Mouse (Mus musculus) neural tube, embryonic 12.5 days (tissue): ENCODE measurements at regions not wholly inside any gene's neighbourhood (a gene's known extent, or its start where the extent isn't known, plus 50 kb on each side); places are given as distances from the start of the nearest gene placed in this dataset.
A peak's percentile ranks its signal among the peaks of the same experiment; 100 is the strongest.

ENCODE experiments used
- ATAC-seq: fragments of 200-750 bp; cut with Nextera tagmentation; 2 replicates; pipeline ENCODE4 v1.8.0; 2017; ENCODE audit warnings: low read depth, mild to moderate bottlenecking, moderate TSS enrichment, moderate library complexity; ENCODE audit not compliant: low FRiP score
- H3K27ac ChIP-seq: fragments of 300-500 bp; sonication (generic); 2 replicates; pipeline ENCODE4 v1.5.1; 2016
- H3K27me3 ChIP-seq: fragments of 300-500 bp; sonication (generic); replicated peaks from 2 replicates; pipeline ENCODE4 v1.6.1; 2016; ENCODE audit warnings: mild to moderate bottlenecking
- H3K36me3 ChIP-seq: fragments of 300-500 bp; sonication (generic); 2 replicates; pipeline ENCODE4 v1.6.1; 2016; ENCODE audit warnings: mild to moderate bottlenecking
- H3K4me1 ChIP-seq: fragments of 300-500 bp; sonication (generic); 2 replicates; pipeline ENCODE4 v1.6.1; 2016
- H3K4me2 ChIP-seq: fragments of 300-500 bp; sonication (generic); replicated peaks from 2 replicates; pipeline ENCODE4 v1.6.1; 2016; ENCODE audit warnings: mild to moderate bottlenecking
- H3K4me3 ChIP-seq: fragments of 300-500 bp; sonication (generic); 2 replicates; pipeline ENCODE4 v1.5.1; 2016
- H3K9ac ChIP-seq: fragments of 300-500 bp; sonication (generic); 2 replicates; pipeline ENCODE4 v1.6.1; 2016; ENCODE audit warnings: mild to moderate bottlenecking
- H3K9me3 ChIP-seq: fragments of 300-500 bp; sonication (generic); 2 replicates; pipeline ENCODE4 v1.6.1; 2016; ENCODE audit warnings: mild to moderate bottlenecking
- WGBS: fragments of 180-500 bp; shearing (Covaris S2); methylation state at CpG from one replicate; pipeline ENCODE4 v1.1.7; 2016; 5-methylcytosine and 5-hydroxymethylcytosine counted together

- no peaks in the 10 kb centered on the region for H3K9me3 ChIP-seq
- no peak for ATAC-seq
- no peaks in the 10 kb centered on the region for H3K36me3 ChIP-seq
- H3K4me3 ChIP-seq = no peak overlapping the region
- H3K27me3 ChIP-seq = no peaks in the 10 kb centered on the region
- no peak overlapping the region for H3K9ac ChIP-seq
- no peak overlapping the region for H3K27ac ChIP-seq
- H3K4me2 ChIP-seq = peak overlapping the region; percentile 45
- WGBS = 15% methylated on average over 13 of the region's 13 CpGs
- H3K4me1 ChIP-seq = peaks cover 16% of the 10 kb centered on the region; the same call in 1 of the 2 replicates
These were observed 156.6 kb downstream of the Matn1 start for GRCm38 (mm10) chr4:131100796-131101156.

- H3K27ac ChIP-seq = no peak overlapping the region
- no peaks in the 10 kb centered on the region for H3K27me3 ChIP-seq
- no peak for ATAC-seq
- no peaks in the 10 kb centered on the region for H3K9me3 ChIP-seq
- H3K9ac ChIP-seq = no peak overlapping the region
- H3K4me3 ChIP-seq = no peak overlapping the region
- peaks cover 14% of the 10 kb centered on the region; the same call in 1 of the 2 replicates for H3K4me1 ChIP-seq
- 78% methylated on average over 4 of the region's 4 CpGs for WGBS
- no peak overlapping the region for H3K4me2 ChIP-seq
- H3K36me3 ChIP-seq = no peaks in the 10 kb centered on the region
These were observed 158.0 kb downstream of the Matn1 start for GRCm38 (mm10) chr4:131102163-131102562.

GRCm38 (mm10) chr4:131107127-131107857, 163.1 kb downstream of the Matn1 start:
- Histone ChIP-seq H3K27me3 (no peaks in the 10 kb centered on the region; the same call in 1 of the 2 replicates), H3K4me3 (no peak overlapping the region), H3K9me3 (no peaks in the 10 kb centered on the region), H3K9ac (no peak overlapping the region), H3K4me2 (no peak overlapping the region), H3K36me3 (no peaks in the 10 kb centered on the region), H3K4me1 (no peaks in the 10 kb centered on the region), H3K27ac (no peak overlapping the region)
- 61% methylated on average over 13 of the region's 13 CpGs for WGBS
- ATAC-seq = no peak

- Histone ChIP-seq H3K4me1 (no peaks in the 10 kb centered on the region), H3K4me3 (no peak overlapping the region), H3K9me3 (no peaks in the 10 kb centered on the region), H3K27me3 (no peaks in the 10 kb centered on the region; the same call in 1 of the 2 replicates), H3K36me3 (no peaks in the 10 kb centered on the region), H3K27ac (no peak overlapping the region), H3K4me2 (no peak overlapping the region), H3K9ac (no peak overlapping the region)
- ATAC-seq = no peak
- WGBS = 66% methylated on average over 6 of the region's 6 CpGs
These were observed 168.4 kb downstream of the Matn1 start for GRCm38 (mm10) chr4:131112536-131112935.

DNA sequence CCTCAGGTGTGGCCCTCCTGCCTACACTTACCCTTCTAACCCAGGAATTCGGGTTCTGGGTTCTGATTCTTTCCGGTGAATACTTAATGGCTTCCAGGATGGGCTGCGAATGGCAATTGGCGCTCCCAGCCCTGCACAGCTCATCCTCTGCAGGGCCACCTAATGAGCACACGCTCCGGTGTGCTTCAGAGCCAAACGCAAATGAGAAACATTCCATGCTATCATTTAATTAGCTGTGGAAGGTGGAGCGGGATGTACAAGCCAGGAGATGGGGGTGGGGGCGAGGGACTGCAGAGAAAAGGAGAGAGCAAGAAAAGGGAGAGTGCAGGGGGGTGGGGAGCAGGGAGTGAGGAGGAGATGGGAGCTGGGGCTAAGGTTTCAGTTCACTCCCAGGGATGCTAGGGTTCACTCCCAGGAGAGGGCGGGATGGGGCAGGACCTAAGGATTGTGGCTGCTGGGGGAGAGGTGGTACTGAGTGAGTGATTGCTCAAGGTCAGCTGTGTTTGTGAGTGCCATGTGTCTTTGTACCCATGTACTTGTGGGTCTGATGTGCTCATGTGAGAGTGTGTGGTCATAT, 169.6 kb downstream of the Matn1 start:
- 48% methylated on average over 10 of the region's 10 CpGs for WGBS
- Histone ChIP-seq H3K9ac (no peak overlapping the region), H3K27me3 (no peaks in the 10 kb centered on the region), H3K4me3 (no peak overlapping the region), H3K4me2 (no peak overlapping the region), H3K27ac (no peak overlapping the region), H3K9me3 (no peaks in the 10 kb centered on the region), H3K36me3 (no peaks in the 10 kb centered on the region), H3K4me1 (no peaks in the 10 kb centered on the region)
- no peak for ATAC-seq

DNA sequence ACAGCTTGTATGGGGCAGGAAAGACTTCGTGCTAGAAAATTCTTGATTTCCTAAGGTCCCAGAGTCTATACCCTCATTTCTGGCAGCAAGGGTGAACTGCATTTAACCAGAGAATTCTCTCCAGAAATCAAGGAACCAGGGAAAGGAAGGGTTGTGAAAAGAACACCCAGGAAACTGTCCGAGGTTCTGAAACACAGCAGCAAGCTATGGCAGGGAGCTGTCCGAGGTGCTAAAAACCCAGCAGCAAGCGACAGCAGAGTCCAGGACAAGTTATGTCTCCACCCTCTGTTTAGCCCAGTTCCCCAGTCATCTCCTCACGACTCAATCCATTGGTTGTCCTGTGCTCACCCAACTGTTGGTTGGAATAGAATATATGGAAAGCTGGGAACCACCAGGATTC, 171.1 kb downstream of the Matn1 start:
- H3K4me3 ChIP-seq = no peak overlapping the region
- no peaks in the 10 kb centered on the region for H3K36me3 ChIP-seq
- no peaks in the 10 kb centered on the region for H3K4me1 ChIP-seq
- no peak for ATAC-seq
- no peak overlapping the region for H3K4me2 ChIP-seq
- WGBS = 12% methylated on average over 5 of the region's 5 CpGs
- H3K27ac ChIP-seq = no peak overlapping the region
- no peaks in the 10 kb centered on the region for H3K27me3 ChIP-seq
- no peak overlapping the region for H3K9ac ChIP-seq
- no peaks in the 10 kb centered on the region for H3K9me3 ChIP-seq

DNA sequence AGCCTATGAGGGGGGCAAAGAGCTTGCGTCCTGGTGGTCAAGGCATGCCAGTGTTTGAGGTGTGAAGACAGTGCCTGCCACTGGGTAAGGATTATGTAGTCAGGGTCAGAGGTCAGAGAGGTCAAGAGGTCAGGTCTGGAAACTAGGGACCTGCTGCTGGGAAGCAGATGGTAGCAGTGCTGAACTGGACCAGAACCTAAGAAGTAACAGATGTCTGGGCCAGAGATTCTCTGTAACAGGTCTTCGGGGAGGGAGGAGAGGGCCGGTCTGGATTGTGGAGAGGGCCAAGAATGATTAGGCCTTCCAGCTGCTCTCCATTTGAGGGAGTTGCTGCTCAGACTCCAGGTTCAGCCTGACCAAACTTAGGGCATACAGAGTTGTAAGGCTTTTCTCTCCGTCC, 174.4 kb downstream of the Matn1 start:
- Histone ChIP-seq H3K4me2 (no peak overlapping the region), H3K27ac (no peak overlapping the region), H3K4me3 (no peak overlapping the region), H3K9me3 (no peaks in the 10 kb centered on the region), H3K4me1 (no peaks in the 10 kb centered on the region), H3K27me3 (no peaks in the 10 kb centered on the region), H3K36me3 (no peaks in the 10 kb centered on the region), H3K9ac (no peak overlapping the region)
- WGBS = 70% methylated on average over 4 of the region's 4 CpGs
- no peak for ATAC-seq

GRCm38 (mm10) chr4:131119621-131120020, 175.4 kb downstream of the Matn1 start:
- H3K9me3 ChIP-seq = no peaks in the 10 kb centered on the region
- no peak for ATAC-seq
- 82% methylated on average over 2 of the region's 2 CpGs for WGBS
- no peaks in the 10 kb centered on the region for H3K4me1 ChIP-seq
- no peaks in the 10 kb centered on the region for H3K27me3 ChIP-seq
- H3K9ac ChIP-seq = no peak overlapping the region
- H3K27ac ChIP-seq = no peak overlapping the region
- H3K36me3 ChIP-seq = no peaks in the 10 kb centered on the region
- H3K4me3 ChIP-seq = no peak overlapping the region
- no peak overlapping the region for H3K4me2 ChIP-seq

GRCm38 (mm10) chr4:131120680-131121079, 176.5 kb downstream of the Matn1 start:
- Histone ChIP-seq H3K27ac (no peak overlapping the region), H3K9me3 (no peaks in the 10 kb centered on the region), H3K9ac (no peak overlapping the region), H3K36me3 (no peaks in the 10 kb centered on the region), H3K4me2 (no peak overlapping the region), H3K27me3 (no peaks in the 10 kb centered on the region), H3K4me3 (no peak overlapping the region), H3K4me1 (no peaks in the 10 kb centered on the region)
- 95% methylated on average over 5 of the region's 5 CpGs for WGBS
- no peak for ATAC-seq

DNA sequence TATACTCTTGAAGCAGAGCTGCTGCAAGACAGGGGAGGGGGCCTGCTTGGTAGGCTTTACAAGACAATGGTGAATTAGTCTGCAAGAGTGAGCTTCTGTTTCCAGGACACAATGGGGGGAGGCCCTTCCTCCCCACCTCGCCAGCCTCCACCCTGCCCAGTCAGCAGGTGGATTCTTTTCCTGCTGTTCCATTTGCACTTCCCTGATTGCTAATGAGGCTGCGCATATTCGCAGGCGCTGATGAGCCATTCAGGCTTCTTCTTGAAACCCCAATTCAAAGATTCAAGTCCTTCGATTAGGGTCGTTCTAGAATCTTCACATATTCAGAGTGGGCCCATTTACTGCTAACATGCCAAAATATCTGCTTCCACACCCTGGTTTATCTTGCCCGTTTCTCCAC, 181.8 kb downstream of the Matn1 start:
- H3K9me3 ChIP-seq = no peaks in the 10 kb centered on the region
- H3K36me3 ChIP-seq = no peaks in the 10 kb centered on the region
- peaks cover 3% of the 10 kb centered on the region; the same call in 1 of the 2 replicates for H3K4me1 ChIP-seq
- 35% methylated on average over 7 of the region's 7 CpGs for WGBS
- no peak overlapping the region for H3K27ac ChIP-seq
- no peak for ATAC-seq
- no peak overlapping the region for H3K9ac ChIP-seq
- H3K27me3 ChIP-seq = no peaks in the 10 kb centered on the region
- H3K4me2 ChIP-seq = no peak overlapping the region
- H3K4me3 ChIP-seq = no peak overlapping the region

DNA sequence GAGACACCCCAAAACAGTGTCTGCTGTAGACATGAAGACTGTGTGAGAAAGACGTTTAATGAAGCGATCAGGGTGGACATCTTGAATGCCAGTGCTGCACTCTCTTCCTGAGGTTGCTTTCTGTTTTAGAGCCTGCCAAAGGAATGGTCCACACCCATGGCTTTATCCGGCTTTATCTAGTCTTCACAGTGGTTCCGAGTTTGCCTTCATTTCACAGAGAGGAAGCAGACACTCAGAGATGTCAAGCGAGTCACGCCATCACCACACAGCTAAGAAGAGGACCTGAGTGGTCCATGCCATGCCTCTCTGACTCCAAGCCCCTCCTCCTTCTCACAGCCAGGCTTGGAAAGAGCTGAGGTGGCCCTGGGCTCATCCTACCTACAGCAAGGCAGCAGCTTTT, 182.7 kb downstream of the Matn1 start:
- H3K36me3 ChIP-seq = no peaks in the 10 kb centered on the region

GRCm38 (mm10) chr4:131128646-131129045, 184.5 kb downstream of the Matn1 start:
- H3K27me3 ChIP-seq = no peaks in the 10 kb centered on the region
- peaks cover 3% of the 10 kb centered on the region; the same call in 1 of the 2 replicates for H3K4me1 ChIP-seq
- H3K9me3 ChIP-seq = no peaks in the 10 kb centered on the region
- H3K27ac ChIP-seq = no peak overlapping the region
- H3K9ac ChIP-seq = no peak overlapping the region
- no peak overlapping the region for H3K4me3 ChIP-seq
- no peak for ATAC-seq
- no peaks in the 10 kb centered on the region for H3K36me3 ChIP-seq
- no peak overlapping the region for H3K4me2 ChIP-seq
- WGBS = 28% methylated on average over 3 of the region's 3 CpGs

More for the DNA sequence above, 182.7 kb downstream of the Matn1 start:
- Histone ChIP-seq H3K4me3 (no peak overlapping the region), H3K27ac (no peak overlapping the region), H3K9ac (no peak overlapping the region), H3K27me3 (no peaks in the 10 kb centered on the region), H3K4me1 (peaks cover 3% of the 10 kb centered on the region; the same call in 1 of the 2 replicates), H3K9me3 (no peaks in the 10 kb centered on the region), H3K4me2 (no peak overlapping the region)
- ATAC-seq = no peak
- WGBS = 85% methylated on average over 6 of the region's 6 CpGs

DNA sequence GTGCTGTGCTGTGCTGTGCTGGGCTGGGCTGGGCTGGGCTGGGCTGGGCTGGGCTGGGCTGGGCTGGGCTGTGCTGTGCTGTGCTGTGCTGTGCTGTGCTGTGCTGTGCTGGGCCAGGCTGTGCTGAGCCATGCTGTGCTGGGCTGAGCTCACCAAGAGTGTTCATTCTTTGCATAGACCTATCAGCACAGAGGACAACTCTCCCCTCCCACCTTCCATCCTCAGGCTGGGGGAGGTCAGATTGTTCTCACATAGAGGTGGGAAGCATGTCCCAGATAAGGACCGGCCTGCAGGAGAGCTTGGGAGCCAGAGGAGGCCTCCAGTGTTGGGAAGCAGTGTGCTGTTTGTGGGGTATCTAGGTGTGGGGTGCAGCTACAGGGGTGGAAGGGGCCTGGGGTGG, 188.0 kb downstream of the Matn1 start:
- no peak overlapping the region for H3K4me3 ChIP-seq
- H3K27ac ChIP-seq = no peak overlapping the region
- 31% methylated on average over 1 of the region's 1 CpGs for WGBS
- H3K36me3 ChIP-seq = no peaks in the 10 kb centered on the region
- H3K4me1 ChIP-seq = peaks cover 3% of the 10 kb centered on the region; the same call in 1 of the 2 replicates
- no peak overlapping the region for H3K9ac ChIP-seq
- no peaks in the 10 kb centered on the region for H3K9me3 ChIP-seq
- ATAC-seq = no peak
- no peaks in the 10 kb centered on the region for H3K27me3 ChIP-seq
- H3K4me2 ChIP-seq = no peak overlapping the region
